Mouse (Mus musculus) embryonic fibroblast, embryonic 13.5 days (primary cell): ENCODE data around the gene Shoc2.
"Not testable (repeated sequence)": the region's sequence is repeated elsewhere in the genome, so short reads cannot be mapped to it uniquely, and the experiment has no call there.

ENCODE experiments used
- CTCF ChIP-seq: IDR thresholded peaks from 2 replicates; pipeline ENCODE4 v1.5.1; 2011; ENCODE audit warnings: mild to moderate bottlenecking, control low read depth, low read length, moderate library complexity, borderline replicate concordance; ENCODE audit not compliant: insufficient read depth
- POLR2A ChIP-seq: IDR thresholded peaks from 2 replicates; pipeline ENCODE4 v1.6.1; 2011; ENCODE audit warnings: low read depth, mild to moderate bottlenecking, control low read depth, low read length, moderate library complexity

DNA sequence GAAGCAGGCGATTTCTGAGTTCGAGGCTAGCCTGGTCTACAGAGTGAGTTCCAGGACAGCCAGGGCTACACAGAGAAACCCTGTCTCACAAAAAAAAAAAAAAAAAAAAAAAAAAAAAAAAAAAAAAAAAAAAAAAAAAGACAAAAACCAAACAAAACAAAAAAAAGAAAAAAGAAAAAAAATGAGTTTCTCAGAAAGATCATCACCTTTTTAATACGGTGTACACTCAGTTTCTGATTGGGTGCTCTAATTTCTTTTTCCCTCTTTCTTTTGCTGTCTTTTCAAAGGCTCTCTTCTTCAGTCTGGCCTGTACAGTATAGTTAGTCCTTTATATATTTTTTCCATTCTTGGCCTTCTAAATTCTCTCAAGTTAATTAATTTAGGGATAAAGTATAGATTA lies 20.2 kb downstream of the Shoc2 start:
- not testable (repeated sequence) for TF ChIP-seq CTCF, POLR2A
